Mouse (Mus musculus) megakaryocyte, adult 5-6 weeks (primary cell): ENCODE results near the gene Ppp1r13l. TPM values are rescaled to one million over a fixed set of nuclear protein-coding genes. Genes with fewer than 3 reads are reported as not detected.

Experiments
- ATAC-seq: 2 replicates; pipeline ENCODE4 v1.8.0; 2016; ENCODE audit warnings: mild to moderate bottlenecking, inconsistent platforms; ENCODE audit not compliant: poor library complexity, severe bottlenecking
- total RNA-seq, 2 experiments: library from RNA; stranded (forward) in 1 of 2; stranded (reverse) in 1 of 2; fragments of 153-499, 151-499 nt in 1 of 2; fragments of 221-1000, 200-1000 nt in 1 of 2; gene quantifications; 2 replicates each; pipeline versions ENCODE4 v1.2.3 to v1.2.4; 2015 to 2017

The Ppp1r13l gene
- total RNA-seq, 2 experiments from 2014 or later, result 4.1 TPM; not detected in 1

DNA sequence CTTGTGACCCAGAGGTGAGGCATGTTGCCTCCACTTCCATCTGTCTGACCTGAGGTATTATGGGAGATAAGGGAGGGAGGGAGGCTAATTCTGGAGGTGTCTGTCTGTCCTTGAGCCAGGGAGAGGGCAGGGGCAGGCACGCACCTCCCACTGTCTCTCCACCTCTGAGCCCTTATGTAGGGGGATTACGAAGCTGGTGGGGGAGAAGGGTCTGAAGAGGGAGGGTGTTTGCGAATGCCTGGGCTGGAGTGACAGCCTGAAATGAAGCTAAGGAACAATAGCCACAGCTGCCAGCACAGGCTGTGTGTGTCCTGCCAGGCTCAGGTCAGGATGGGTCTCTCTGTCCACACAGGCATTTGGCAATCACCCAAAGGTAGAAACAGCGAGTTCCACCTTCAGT is 2.7 kb downstream of the Ppp1r13l start:
- ATAC-seq, result no peak

DNA sequence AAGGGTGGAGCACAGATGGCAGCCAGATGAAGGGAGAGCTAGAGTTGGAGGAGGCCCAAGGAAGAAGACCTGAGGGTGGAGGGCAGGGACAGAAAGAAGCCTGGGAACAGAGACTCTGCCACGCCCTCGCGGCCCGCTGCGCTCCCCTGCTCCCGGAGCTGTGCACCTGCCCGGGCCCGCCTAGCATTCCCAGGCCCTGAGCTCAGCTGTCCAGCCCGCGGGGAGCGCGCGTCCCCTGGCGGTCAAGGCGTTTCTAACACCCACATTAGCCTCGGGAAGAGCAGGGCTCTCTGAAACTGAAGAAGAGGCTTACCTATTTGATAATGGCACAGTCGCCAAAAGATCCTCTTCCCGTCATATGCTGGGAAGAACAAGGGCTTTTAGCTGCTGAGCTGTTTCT is 4.3 kb downstream of the Ppp1r13l start:
- peak; percentile 39; the same call in 1 of the 2 replicates for ATAC-seq

DNA sequence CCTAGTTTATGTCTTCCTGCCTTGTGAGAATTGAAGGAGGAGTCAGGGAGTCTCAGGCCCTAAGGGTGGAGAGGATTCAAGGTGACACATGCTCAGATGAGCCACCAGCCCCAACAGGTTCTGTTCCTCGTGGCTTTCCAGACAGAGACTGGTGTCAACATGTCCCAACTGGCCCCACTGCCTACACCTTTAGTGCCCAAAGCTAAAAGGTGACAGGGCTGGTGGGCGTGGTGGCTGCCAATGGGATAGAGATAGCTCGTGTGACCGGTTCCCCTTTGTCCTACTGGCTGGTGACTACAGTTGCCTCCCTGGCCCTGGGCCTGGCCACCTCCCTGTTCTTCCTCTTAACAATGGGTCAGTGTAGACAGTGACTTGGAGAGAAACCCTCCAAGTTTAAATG is 5.8 kb downstream of the Ppp1r13l start:
- no peak for ATAC-seq

DNA sequence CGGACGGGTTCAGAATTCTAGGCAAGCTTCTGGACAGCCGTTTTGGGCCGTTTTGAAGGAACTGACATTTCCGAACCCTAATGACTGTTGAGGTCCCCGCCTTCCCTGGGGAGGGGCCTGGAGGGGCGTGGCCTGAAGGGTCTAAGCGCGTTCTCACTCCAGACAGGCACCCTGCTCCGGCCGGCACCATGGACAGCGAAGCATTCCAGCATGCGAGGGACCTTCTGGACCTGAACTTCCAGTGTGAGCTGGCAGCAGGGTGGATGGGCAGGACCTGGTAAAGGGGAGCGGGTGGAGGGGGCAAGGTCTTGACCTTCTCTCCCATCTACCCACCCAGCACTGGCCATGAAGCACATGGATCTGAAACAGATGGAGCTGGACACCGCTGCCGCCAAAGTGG is 8.8 kb downstream of the Ppp1r13l start:
- ATAC-seq, result no peak

DNA sequence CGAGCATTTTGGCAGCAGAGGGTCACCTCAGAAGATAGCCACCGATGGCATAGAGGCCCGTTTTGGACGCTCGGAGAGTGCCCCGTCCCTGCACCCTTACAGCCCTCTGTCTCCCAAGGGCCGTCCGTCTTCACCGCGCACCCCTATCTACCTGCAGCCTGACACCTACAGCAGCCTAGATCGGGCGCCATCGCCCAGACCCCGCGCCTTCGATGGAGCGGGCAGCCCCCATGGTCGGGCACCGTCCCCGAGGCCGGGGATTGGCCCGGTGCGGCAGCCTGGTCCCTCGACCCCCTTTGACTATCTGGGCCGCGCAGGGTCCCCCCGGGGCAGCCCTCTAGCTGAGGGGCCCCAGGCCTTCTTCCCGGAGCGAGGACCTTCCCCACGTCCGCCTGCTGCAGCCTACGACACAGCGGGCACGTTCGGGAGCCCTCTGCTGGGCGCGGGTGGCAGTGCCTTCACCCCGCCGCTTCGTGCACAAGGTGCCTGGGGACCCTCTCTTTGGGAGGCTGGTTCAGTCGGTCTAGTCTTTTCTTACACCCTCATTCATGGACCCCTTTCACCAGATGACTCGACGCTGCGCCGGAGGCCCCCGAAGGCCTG is 10.4 kb downstream of the Ppp1r13l start:
- ATAC-seq, result peak; percentile 96

DNA sequence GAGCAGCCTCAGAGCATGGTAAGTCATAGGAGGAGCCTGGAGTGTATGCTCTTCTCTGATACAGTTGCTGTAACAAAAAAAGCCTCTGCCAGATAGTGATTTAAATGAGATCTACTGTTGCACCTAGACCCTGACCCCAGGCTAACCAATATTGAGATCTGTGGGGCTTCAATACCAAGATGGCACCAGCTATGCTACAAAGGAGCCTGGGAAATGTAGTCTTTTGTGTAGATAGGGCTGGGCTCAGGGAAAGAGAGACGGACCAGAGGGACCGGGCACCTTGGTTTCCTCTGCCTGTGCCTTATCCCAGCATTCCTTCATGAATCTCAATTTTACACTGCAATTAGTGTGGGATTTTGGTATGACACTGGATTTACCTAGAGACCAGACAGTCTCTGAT is 13.8 kb downstream of the Ppp1r13l start:
- ATAC-seq, result no peak

DNA sequence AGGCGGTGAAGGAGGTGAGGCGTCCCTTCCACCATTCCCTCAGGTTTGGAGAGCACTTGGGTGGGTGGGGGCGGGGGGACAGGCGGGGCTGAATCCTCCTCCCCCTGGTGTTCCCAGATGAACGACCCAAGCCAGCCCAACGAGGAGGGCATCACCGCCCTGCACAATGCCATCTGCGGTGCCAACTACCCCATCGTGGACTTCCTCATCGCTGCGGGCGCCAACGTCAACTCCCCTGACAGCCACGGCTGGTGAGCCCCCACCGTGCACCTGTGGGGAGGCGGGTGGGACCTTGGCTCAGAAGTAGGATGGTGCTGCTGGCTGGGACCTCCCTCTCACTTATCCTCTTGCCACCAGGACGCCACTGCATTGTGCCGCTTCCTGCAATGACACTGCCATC is 15.8 kb downstream of the Ppp1r13l start:
- no peak for ATAC-seq

DNA sequence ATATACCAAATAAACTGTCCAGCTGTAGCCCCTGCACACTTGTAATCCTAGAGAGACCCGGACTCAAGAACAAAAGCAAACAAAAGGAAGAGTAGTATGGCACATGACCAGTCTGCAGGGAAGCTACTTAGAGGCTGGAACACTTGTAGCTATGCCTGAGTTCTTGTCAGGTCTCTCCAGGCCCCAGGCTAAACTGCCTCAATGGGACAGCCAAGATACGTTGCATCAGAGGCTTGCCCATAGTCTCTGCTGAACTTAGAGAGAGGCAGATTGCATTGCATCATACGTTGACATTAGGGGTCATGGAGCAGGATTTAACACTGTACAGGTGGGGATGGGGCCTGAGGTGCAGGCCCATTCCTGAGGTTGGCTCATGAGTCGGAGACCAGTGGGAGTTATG is 16.5 kb downstream of the Ppp1r13l start:
- ATAC-seq, result no peak

DNA sequence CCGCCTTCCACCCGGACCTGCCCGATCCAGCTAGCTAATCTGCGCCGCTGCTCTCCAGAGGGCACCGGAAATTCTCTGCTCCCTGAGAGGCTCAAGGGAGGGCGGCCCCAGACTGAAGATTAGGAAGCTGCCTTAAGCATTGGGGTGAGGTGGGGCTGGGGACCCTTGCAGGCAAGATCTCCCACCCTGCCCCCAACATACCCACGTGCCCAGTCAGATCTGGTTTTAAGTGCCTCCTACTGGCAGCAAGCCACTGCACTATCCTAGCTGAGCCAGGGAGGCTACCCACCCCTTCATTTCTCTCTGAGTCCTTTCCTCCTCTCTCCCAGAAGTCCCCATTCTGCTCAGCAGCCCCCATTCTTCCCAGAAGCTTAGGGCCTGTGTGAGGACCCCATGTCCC is 18.5 kb downstream of the Ppp1r13l start:
- no peak for ATAC-seq

DNA sequence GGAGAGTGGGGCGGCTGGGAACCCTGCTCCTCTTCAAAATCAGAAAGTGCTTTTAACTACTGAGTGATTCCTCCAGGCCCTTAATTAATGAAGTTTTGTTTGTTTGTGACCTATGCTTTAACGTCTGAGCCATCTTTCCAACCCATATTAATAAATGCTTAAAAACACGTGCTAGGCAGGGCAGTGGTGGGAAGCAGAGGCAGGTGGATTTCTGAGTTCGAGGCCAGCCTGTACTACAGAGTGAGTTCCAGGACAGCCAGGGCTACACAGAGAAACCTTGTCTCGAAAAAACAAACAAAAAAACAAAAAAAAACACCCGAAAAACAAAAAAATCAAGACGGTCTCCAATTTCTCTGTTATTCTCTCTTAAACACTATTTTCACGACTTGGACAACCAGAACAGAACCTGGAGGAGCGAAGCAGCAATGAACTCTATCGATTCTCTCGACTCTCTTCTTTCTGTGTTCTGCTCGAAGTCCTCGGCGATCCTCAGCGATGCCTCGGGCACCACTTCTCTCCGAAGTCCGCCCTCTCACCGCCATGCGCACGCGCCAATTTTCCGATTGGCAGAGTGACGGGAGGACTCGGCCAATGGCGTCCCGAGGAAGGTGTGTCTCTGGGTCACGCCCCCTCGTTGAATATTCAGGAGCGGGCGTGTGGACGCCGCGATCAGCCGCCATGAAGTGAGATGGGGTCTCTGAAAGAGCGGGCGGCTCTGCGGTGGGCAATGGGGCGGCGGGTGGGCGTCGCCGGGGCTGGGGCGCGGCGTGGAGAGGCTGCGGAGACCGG is 22.0 kb downstream of the Ppp1r13l start, which contains the start of gene Ercc2:
TSS of gene Ercc2 (plus strand) at position 634 of the 789 bp plus-strand sequence.
- peak; percentile 100 for ATAC-seq

DNA sequence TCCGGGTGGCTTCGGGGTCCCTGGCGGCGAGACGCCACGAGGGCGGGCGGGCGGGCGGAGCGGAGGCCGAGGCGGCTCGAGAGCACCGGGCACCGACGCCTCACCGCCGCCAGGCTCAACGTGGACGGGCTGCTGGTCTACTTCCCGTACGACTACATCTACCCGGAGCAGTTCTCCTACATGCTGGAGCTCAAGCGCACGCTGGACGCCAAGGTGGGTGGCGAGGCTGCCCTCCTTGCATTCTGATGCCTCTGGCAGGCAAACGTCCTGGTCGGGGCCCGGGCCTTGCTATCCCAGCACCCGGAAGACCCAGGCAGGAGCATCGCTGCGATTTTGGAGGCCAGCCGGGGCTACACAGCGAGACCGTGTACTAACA is 22.6 kb downstream of the Ppp1r13l start:
- ATAC-seq, result peak; percentile 48

DNA sequence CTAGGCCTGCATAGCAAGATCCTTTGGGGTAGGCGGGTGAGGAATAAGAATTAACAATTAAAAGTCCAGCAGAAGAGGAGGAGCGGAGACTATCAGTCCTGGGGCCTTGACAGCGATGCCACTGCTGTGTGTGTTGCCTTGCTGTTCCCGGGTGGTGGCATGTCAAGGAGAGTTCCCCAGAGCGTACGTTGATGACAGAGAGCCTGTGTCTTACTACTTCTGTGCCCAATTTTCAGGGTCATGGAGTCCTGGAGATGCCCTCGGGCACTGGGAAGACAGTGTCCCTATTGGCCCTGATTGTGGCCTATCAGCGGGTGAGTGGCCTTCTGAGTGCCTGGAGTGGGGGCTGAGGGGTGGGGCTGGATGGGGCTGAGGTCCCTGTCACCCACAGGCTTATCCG is 24.2 kb downstream of the Ppp1r13l start:
- no peak for ATAC-seq

DNA sequence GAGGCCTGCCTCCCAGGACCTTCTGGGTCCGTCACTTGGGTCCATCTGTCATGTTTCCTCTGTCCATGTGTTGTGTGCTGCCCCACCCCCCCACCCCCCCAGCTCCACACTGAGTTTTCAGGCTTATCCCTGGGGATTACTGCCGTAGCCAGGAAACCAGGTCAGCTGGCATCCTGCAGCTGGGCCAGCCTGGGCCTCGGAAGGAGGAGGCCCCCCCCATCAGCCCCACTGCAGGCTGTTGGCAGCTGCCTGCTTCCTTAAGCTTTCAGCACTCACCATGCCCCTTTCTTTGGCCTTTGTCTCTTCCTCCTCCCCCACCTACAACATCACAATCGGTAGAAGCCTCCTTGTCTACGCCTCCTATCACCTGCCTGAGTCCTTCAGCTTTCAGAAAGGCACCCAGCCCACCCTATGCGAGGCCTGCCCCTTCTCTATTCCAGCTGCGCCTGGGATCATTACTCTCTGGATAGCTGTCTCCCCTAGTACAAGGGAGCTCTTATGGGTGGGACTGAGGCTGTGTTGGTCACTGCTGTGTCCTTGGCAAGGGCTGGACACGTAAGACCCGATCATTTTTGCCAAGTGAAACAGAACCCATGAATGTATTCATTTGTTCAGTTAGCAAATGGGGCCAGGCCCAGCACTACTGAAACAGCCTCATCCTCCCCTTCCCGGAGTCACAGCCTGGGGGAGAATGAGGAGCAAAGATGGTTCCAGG is 29.3 kb downstream of the Ppp1r13l start:
- no peak for ATAC-seq

DNA sequence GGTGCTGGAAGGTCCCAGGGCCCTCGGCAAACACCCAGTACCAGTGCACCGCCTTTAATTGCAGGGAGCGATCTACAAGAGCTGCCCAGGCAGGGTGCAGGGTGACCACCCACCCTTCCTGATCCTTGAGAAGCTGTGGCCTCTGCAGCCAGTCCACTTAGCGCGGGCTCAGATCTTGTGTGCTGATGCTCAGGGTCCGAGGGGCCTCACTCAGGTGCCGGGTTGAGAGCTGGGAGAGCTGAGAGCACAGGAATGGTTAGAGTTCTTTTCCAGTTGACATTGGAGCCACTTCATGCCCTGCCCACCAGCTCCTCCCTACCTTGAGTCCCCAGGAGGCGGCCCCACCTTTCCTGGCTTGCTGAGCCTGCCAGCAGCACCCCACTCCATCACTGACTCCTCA is 34.9 kb downstream of the Ppp1r13l start:
- ATAC-seq, result no peak

DNA sequence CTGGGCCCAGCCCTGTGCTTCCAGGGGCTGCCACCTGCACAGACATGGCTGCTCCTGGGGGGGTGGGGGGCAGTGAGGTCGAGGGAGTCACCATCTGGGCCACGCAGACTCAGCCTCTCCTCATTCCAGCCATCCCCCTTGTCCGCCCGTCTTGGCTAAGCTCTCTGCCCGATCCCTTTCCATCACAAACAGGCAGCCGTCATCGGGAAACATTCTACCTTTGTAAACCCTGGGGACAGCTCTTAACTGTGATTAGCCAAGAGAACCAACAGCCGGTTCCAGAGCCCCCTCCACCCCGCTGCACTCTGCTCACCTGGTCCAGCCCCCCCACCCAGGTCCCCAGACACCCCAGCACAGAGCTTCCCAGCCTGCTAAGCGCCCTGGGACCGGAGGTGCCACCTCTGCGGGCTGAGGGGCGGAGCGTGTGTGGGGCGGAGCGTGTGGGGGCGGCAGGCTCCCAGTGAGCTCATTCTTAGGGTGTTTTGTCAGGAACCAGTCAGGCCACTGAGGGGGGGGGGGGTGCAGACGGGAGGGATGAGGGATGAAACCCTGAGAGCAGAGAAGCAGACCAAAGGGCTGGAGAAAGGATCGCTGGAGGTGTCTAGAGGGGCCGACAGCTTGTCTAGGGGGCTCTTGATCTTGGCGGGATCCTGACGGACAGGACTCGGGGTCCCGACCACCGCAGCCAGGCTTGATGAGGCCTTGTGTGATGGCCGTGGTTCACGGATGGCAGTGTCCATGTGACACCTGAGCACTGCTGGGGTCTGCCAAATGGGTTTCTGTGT is 40.1 kb downstream of the Ppp1r13l start:
- peak; percentile 43; the same call in 1 of the 2 replicates for ATAC-seq

DNA sequence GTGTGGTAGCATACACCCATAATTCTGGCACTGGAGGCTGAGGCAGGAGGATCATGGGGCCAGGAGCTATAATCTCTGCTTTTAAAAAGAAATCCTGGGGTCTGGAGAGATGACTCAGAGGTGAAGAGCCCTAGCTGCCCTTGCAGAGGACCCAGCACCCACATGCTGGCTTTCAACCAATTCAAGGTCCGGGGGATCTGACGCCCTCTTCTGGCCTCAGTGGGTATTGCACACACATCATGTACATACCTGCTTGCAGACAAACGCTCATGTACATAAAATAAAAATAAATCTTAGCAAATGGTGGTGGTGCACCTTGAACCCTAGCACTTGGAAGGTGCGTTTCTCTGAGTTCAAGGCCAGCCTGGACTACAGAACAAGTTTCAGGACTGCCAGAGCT is 41.4 kb downstream of the Ppp1r13l start:
- ATAC-seq, result no peak

DNA sequence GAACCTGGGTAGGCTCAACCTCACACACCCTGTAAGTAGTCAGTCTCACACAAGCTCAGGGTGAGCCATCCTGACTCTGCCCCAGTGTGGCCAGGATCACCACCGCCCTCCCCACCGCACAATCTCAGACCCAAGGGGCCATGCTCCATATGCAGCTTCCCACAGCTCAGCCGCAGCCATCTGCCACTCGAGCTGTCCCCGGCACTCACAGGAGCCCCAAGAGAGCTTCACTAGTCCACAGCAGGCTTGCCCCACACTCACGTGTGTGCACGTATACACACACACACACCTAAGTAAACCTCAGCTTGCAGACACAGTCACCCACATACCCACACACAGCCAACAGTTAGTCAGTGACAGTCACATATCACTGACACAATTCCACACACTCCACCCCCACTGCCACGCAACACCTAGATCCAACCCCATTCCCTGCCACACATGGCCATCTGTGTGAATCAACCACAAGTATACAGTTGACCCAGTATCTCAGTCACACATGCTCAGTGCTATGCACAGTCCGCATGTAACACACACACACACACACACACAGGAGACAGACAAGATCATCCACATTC is 43.1 kb downstream of the Ppp1r13l start:
- no peak for ATAC-seq

DNA sequence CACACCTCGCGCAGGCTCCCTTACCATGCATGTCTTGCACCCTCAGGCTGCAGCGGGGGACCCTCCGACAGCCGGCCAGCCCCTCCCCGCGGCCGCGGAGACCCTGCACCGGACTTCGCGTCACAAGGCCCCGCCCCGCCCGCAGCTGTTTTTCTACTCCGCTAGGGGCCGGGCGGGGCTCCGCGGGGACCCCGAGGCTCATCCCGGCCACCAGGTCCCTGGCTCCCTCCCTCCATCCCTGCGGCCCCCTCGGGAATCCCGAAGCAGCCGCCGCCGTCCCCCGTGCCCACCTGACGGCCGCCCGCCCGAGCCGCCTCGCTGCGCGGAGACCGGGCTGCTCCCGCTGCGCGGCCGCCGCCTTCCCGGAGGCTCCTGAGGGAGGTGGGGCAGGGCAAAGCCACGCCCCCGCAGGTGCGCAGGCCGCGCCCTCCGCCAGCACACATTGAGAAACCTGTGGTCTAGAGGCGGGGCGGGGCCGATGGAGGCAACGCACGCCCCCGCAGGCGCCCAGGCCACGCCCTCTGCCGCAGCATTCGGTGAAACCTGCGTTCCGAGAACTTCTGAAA is 44.3 kb downstream of the Ppp1r13l start, which contains the start of gene Klc3:
TSS of gene Klc3 (minus strand) at position 374 of the 566 bp plus-strand sequence.
- ATAC-seq, result peak; percentile 83

DNA sequence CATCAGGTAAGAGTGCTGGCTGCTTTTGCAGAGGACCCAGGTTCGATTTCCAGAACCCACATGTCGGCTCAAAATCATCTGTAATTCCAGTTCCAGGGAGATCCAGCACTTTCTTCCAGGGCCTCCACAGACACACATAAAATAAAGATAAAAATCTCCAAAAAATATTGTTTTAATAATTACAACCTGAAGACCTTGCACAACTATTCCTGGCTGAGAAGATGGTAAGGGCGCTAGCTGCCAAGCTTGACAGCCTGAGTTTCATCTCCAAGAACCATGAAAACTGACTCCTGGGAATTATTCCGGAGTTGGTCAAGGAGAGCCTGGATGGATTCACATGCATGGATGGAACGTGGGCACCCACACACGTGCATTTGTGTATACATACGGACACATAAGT is 44.9 kb downstream of the Ppp1r13l start, which contains the start of gene Ckm:
TSS of gene Ckm (plus strand) at position 301 of the 400 bp plus-strand sequence.
- ATAC-seq, result no peak

DNA sequence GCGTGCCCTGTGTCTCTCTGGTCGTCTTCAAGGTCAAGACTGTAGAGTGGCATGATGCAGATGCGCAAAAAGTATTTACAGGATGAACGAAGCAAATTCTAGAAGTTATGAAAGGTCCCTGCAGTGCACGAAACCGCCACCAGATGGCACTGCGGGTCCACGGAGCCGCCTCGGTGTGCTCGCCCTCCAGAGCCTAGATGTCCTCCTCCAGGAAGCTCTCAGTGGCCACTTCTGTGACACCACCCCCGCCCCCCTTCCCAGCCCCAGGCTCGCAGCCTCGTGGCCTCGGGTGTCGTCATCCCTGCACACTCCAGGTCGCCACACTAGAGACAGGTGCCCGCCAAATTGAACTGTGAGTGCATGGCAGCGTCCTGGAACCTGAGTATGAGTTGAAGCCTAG is 45.9 kb downstream of the Ppp1r13l start:
- peak; percentile 96 for ATAC-seq
